Mouse (Mus musculus): ENCODE measurements around the gene Lyrm9. TPM values are rescaled to one million over a fixed set of nuclear protein-coding genes. Genes with fewer than 3 reads are reported as not detected.

Gene Lyrm9
- polyA plus RNA-seq, 1 experiment = 21.2 TPM

DNA sequence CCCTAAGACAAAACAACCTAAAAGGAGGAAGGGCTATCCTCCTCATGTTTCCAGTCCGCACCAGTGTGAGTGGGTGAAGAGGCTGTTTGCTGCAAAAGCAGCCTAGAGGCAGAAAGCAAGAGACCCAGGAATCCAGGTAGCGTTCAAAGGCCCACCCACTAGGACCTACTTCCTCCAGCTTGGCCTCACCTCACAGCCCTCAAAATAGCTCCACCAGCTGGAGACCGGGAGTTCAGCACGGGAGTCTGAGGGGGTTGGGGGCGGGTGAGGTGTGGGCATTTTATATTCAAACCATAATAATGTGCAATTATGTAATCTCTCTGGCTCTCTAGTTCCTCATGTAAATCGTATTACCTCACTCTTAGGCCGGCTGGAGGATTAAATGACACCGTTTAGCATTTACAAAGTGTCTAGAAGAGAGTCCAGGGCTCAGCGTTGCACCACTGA, 20.7 kb upstream of the Lyrm9 start:
- peaks cover 10% of the 10 kb centered on the region for H3K4me1 ChIP-seq (ENCODE audit: control insufficient read depth, insufficient read depth, low read length)
- H3K4me3 ChIP-seq (ENCODE audit: low read depth, low read length) = no peak overlapping the region
- no peaks in the 10 kb centered on the region for H3K9me3 ChIP-seq (replicated peaks; ENCODE audit: control insufficient read depth, insufficient read depth, low read length, poor library complexity, severe bottlenecking)
- H3K9ac ChIP-seq (ENCODE audit: low read depth, poor library complexity, severe bottlenecking) = no peak overlapping the region
- H3K27me3 ChIP-seq (ENCODE audit: control insufficient read depth, insufficient read depth, low read length, poor library complexity, severe bottlenecking) = peaks cover 1% of the 10 kb centered on the region; the same call in 1 of the 2 replicates
- no peak overlapping the region for H3K27ac ChIP-seq (ENCODE audit: insufficient read depth, low read length)
- no peak for TF ChIP-seq POLR2A (IDR thresholded peaks at IDR 0.05; ENCODE audit: insufficient read depth, low read length)
- TF ChIP-seq EP300 (IDR thresholded peaks at IDR 0.05; ENCODE audit: insufficient read depth, low read depth, low read length) = no peak
- TF ChIP-seq CTCF (IDR thresholded peaks at IDR 0.05; ENCODE audit: low read depth, low read length) = peak; percentile 34
- H3K36me3 ChIP-seq (ENCODE audit: control insufficient read depth, insufficient read depth, low read length, poor library complexity, severe bottlenecking) = no peaks in the 10 kb centered on the region

DNA sequence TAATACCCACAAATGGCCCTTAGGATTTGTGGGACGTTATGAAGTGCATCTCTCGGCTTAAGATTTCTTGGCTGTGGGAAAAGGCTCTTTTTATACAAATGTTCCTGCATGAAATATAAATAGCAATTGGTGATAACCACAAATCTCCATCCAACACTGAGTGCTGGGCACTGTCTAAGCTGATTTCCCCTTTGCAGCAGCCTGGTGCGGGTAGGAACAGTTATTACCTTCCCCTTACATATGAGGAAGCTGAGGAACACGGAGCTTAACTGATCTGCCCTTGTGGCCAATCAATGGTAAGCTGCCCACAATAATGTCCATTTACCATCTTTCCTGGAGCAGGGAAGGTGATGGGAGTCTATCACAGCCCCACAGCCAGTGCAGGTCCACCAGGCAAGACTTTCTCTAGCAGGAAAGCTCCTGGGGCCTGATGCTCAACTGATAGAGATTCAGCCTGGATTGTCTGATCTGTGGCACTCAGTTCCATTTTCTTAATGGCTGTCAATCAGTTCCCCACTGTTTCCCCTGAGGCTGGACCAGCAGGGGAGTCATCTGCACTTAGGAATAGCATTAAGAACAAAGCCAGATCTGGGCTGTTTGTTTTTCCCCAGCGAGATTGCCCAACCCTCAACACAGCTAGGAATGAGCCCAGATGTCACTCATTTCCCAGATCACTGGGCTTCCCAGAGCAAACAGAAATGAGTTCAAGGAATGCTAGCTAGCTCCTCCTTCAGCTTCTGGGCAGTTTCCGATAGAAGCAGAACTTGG, 18.9 kb upstream of the Lyrm9 start:
- peaks cover 10% of the 10 kb centered on the region for H3K4me1 ChIP-seq (ENCODE audit: control insufficient read depth, insufficient read depth, low read length)
- no peaks in the 10 kb centered on the region for H3K9me3 ChIP-seq (replicated peaks; ENCODE audit: control insufficient read depth, insufficient read depth, low read length, poor library complexity, severe bottlenecking)
- peaks cover 5% of the 10 kb centered on the region; the same call in 1 of the 2 replicates for H3K27me3 ChIP-seq (ENCODE audit: control insufficient read depth, insufficient read depth, low read length, poor library complexity, severe bottlenecking)
- no peak overlapping the region for H3K4me3 ChIP-seq (ENCODE audit: low read depth, low read length)
- H3K9ac ChIP-seq (ENCODE audit: low read depth, poor library complexity, severe bottlenecking) = no peak overlapping the region
- no peak overlapping the region for H3K27ac ChIP-seq (ENCODE audit: insufficient read depth, low read length)
- no peak for TF ChIP-seq CTCF (IDR thresholded peaks at IDR 0.05; ENCODE audit: low read depth, low read length)
- TF ChIP-seq POLR2A (IDR thresholded peaks at IDR 0.05; ENCODE audit: insufficient read depth, low read length) = no peak
- no peak for TF ChIP-seq EP300 (IDR thresholded peaks at IDR 0.05; ENCODE audit: insufficient read depth, low read depth, low read length)
- H3K36me3 ChIP-seq (ENCODE audit: control insufficient read depth, insufficient read depth, low read length, poor library complexity, severe bottlenecking) = no peaks in the 10 kb centered on the region

DNA sequence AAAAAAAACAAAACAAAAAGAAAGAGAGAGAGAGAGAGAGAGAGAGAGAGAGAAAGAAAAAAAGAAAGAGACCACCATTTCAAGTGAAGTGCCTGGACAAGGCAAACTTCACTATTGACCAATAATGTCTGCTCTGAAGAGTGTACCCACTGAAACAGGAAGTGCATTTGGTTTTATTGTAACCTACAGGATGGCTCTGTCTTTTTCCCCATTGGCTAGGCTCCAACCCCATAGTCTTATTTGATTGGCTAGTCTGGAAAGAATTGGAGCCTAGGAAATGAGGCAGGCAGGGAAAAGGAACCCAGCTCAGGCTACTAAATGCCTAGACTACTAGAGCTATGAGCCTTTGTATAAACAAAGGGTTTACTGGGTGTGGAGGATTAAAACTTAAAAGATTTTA, 17.0 kb upstream of the Lyrm9 start:
- H3K9me3 ChIP-seq (replicated peaks; ENCODE audit: control insufficient read depth, insufficient read depth, low read length, poor library complexity, severe bottlenecking) = no peaks in the 10 kb centered on the region
- H3K4me1 ChIP-seq (ENCODE audit: control insufficient read depth, insufficient read depth, low read length) = peaks cover 2% of the 10 kb centered on the region
- H3K9ac ChIP-seq (ENCODE audit: low read depth, poor library complexity, severe bottlenecking) = no peak overlapping the region
- no peaks in the 10 kb centered on the region for H3K36me3 ChIP-seq (ENCODE audit: control insufficient read depth, insufficient read depth, low read length, poor library complexity, severe bottlenecking)
- H3K27ac ChIP-seq (ENCODE audit: insufficient read depth, low read length) = no peak overlapping the region
- peaks cover 5% of the 10 kb centered on the region; the same call in 1 of the 2 replicates for H3K27me3 ChIP-seq (ENCODE audit: control insufficient read depth, insufficient read depth, low read length, poor library complexity, severe bottlenecking)
- H3K4me3 ChIP-seq (ENCODE audit: low read depth, low read length) = no peak overlapping the region
- no peak for TF ChIP-seq EP300 (IDR thresholded peaks at IDR 0.05; ENCODE audit: insufficient read depth, low read depth, low read length)

DNA sequence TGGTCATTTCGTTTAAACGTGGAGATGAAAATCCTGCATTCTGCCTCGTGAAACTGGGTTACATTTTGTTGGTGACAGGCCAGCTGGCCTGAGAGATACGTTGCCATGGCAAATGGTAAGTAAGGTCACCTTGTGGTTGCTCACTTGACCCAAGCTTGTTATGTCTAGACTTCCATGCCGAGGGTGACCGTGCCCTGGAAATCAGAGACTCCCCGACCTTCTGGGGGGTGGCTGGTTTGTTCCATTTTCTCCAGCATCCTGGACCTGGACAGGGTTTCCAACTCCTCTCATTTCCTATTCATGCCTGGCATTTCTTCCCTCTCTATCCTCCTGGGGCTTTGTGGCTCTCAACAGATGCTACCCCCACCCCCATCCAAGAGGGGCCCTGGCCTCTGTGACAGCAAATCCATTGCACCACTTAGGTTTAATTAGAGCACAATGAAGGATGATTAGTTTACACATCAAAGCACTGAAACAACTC, 11.9 kb upstream of the Lyrm9 start:
- no peak overlapping the region for H3K4me3 ChIP-seq (ENCODE audit: low read depth, low read length)
- no peak overlapping the region for H3K27ac ChIP-seq (ENCODE audit: insufficient read depth, low read length)
- no peak for TF ChIP-seq CTCF (IDR thresholded peaks at IDR 0.05; ENCODE audit: low read depth, low read length)
- TF ChIP-seq EP300 (IDR thresholded peaks at IDR 0.05; ENCODE audit: insufficient read depth, low read depth, low read length) = no peak
- TF ChIP-seq POLR2A (IDR thresholded peaks at IDR 0.05; ENCODE audit: insufficient read depth, low read length) = no peak
- H3K9me3 ChIP-seq (replicated peaks; ENCODE audit: control insufficient read depth, insufficient read depth, low read length, poor library complexity, severe bottlenecking) = no peaks in the 10 kb centered on the region
- H3K4me1 ChIP-seq (ENCODE audit: control insufficient read depth, insufficient read depth, low read length) = no peaks in the 10 kb centered on the region
- H3K27me3 ChIP-seq (ENCODE audit: control insufficient read depth, insufficient read depth, low read length, poor library complexity, severe bottlenecking) = peaks cover 5% of the 10 kb centered on the region; the same call in 1 of the 2 replicates
- H3K36me3 ChIP-seq (ENCODE audit: control insufficient read depth, insufficient read depth, low read length, poor library complexity, severe bottlenecking) = no peaks in the 10 kb centered on the region
- no peak overlapping the region for H3K9ac ChIP-seq (ENCODE audit: low read depth, poor library complexity, severe bottlenecking)

DNA sequence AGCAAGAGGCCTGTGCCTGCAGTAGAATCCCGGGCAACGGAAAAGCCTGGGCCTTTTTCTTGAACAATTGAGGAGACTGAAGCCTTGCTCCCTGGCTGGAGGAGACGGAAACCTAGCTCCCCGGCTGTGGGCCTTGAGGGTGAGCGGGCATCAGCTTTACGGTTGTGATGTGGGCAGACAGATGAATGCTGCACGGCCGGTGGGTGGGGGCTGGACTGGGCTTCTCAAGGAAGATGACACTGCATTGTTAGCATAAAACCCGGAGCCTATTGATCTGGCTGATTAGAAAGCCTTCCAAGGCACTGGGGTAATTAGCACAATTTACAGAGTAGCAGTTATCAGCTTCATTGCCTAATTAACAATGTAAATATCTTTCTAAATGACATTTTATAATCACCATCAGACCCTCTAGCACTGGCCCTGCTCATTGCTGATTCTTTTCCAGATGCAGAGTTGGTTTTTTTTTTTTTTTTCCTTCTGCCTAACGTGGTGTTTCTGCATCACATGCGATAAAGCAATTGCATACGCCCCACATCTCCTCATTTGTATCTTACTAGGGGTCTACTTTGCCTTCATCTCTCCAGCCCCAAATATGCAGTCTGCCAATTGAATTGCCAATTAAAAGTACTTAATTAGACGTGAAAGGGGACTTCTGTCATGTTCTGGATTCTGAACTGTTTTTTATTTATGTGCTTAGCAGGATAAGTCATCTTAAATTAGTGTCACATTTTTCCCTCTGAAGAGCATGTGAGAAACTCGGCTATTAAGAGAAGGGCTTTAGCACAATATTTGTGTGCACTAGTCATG, 10.2 kb upstream of the Lyrm9 start:
- H3K4me3 ChIP-seq (ENCODE audit: low read depth, low read length) = no peak overlapping the region
- H3K9me3 ChIP-seq (replicated peaks; ENCODE audit: control insufficient read depth, insufficient read depth, low read length, poor library complexity, severe bottlenecking) = no peaks in the 10 kb centered on the region
- H3K27me3 ChIP-seq (ENCODE audit: control insufficient read depth, insufficient read depth, low read length, poor library complexity, severe bottlenecking) = peaks cover 3% of the 10 kb centered on the region; the same call in 1 of the 2 replicates
- no peak overlapping the region for H3K9ac ChIP-seq (ENCODE audit: low read depth, poor library complexity, severe bottlenecking)
- H3K4me1 ChIP-seq (ENCODE audit: control insufficient read depth, insufficient read depth, low read length) = no peaks in the 10 kb centered on the region
- H3K36me3 ChIP-seq (ENCODE audit: control insufficient read depth, insufficient read depth, low read length, poor library complexity, severe bottlenecking) = no peaks in the 10 kb centered on the region
- H3K27ac ChIP-seq (ENCODE audit: insufficient read depth, low read length) = no peak overlapping the region
- TF ChIP-seq CTCF (IDR thresholded peaks at IDR 0.05; ENCODE audit: low read depth, low read length) (no peak), EP300 (IDR thresholded peaks at IDR 0.05; ENCODE audit: insufficient read depth, low read depth, low read length) (no peak), POLR2A (IDR thresholded peaks at IDR 0.05; ENCODE audit: insufficient read depth, low read length) (no peak)
